Mouse (Mus musculus): ENCODE results near the gene Got1. TPM values are rescaled to one million over a fixed set of nuclear protein-coding genes. Genes with fewer than 3 reads are reported as not detected.

Gene Got1
- total RNA-seq (2021) = 100 to 1,000 TPM; 407 to 417 TPM
- long read RNA-seq, experiment 1, transcript Got1-201 (9 exons, 2,058 nt) = major isoform, 468 of 499 reads
- long read RNA-seq, experiment 1, partial matches to known transcripts = 20 of 499 reads
- long read RNA-seq, experiment 1, other reads (novel, unspliced or antisense) = 10 of 499 reads
- long read RNA-seq, experiment 2, transcript Got1-201 (9 exons, 2,058 nt) = major isoform, 380 of 422 reads
- long read RNA-seq, experiment 2, partial matches to known transcripts = 20 of 422 reads
- long read RNA-seq, experiment 2, other reads (novel, unspliced or antisense) = 20 of 422 reads

DNA sequence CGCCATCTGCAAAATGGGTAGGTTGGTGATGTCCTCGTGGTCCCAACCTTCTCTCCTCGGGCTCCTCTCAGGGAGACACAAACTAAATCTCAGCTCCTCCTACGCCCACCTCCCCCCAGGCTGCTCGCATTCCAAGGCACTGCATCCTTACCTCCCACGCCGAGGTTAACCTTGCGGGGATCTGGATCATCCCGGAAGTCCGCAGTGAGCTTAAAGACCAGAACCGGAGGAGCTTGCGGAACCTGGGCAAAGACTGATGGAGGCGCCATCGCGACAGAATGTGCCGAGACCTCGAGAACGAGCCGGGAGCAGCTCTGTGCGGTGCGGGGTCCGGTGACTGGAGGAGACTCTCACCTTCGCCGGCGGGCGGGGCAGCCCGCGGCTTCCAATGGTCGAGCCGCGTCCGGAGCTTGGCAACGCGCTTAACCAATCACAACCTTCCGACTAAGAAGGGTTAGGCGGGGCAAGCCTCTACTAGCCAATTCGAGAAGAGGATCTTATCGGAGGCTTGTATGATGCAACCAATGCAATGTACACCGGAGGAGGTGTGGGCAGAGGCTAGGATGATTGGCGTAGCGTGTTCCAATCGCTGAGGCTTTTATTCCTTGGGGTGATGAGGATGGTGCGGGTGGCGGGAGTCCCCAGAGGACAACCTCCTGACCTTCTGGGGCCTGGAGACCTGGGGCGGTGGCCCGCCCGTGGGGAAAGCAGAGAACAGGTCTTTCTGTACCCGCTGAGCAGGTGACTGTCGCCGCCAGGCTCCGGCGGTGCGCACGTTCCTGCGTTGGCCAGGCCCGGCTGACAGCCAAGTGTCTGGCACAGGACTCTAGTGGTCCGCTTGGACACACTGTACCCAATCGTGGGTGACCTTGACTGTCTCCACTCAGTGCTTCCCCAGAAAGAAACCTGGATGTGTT lies at the start of gene Got1:
Gene Got1, minus strand, starts transcription at position 419 of the 917 bp plus-strand sequence.
- peak; percentile 92 to 96 for DNase-seq (ENCODE audit: low spot score in 2 of 2)

DNA sequence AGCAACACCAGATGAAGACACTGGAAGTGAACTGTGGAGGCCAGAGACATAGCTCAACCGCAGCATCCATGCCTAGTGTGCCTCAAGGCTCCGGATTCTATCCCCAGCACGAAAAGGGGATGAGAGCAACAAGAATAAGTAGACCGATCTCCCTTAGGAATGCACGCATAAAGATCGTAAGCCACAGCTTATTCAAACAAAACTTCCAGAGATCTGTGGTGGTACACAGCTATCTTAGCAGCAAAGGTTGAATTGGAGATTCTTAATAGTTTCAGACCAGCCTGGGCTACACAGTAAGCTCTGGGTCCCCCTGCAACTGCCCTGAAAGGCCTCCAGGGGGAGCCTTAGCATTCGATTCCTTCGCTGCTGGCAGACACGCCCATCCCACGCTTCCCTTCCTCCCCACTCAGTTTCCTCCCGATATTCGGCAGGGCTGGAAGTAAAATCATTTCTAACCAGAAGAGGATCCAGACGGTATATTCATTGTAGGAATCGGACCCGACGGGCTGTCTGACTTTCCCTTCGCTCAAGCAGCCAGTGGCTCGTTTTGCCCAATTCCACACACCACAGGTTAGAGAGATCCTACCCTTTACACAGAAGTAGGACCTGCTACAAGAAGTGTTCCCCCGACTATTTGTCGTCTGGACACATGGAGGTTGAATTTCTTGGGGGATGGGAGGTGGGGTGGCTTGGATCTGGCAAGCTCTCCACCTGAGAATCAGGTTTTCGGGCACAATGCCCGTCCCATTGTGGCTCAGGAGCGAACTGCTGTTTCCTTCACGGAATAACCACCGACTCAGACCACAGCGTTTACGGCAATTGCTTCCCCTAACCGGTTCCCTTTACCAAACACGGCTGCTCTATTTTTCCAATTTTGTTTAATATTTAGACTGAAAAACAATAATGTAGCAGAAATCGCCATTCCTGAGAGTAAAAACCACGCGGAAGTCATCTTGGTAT lies 46.7 kb upstream of the Got1 start:
- DNase-seq (ENCODE audit: low spot score in 2 of 2) = peak; percentile 58 to 74

DNA sequence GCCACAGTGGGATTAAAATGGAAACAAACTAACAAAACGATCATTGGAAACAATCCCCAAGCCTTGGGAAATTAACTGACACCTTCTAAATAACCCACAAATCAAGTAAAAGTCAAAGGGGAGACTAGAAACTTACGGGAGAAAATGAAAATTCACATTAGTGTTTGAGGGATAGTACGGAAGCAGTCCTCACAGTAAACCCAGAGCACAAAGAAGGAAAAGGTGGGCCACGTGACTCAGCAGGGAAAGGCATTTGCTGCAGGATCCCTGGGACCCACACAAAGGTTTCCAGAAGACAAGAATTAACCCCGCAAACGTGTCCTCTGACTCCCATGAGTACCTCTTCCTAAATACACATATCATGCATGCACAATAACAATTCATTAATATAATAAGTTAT lies 44.7 kb upstream of the Got1 start:
- no peak for DNase-seq (ENCODE audit: low spot score in 2 of 2)

DNA sequence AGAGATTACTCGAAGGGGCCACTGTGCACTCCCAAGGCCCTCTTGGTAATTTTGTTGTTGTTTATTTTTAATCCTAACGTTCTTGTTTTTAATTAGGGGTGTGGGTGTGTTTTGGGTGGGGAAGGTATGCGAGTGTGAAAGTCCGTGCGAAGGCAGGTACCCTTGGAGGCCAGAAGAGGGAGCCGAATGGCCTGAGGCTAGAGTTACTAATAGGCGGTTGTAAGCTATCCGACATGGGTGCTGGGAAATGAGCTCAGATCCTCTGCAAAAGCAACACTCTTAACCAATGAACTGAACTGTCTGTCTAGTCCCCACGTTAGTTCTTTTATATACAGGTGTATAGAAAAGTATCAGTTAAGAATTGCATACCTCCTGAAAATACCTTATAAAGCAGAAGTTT lies 43.9 kb upstream of the Got1 start:
- DNase-seq (ENCODE audit: low spot score in 2 of 2) = no peak

DNA sequence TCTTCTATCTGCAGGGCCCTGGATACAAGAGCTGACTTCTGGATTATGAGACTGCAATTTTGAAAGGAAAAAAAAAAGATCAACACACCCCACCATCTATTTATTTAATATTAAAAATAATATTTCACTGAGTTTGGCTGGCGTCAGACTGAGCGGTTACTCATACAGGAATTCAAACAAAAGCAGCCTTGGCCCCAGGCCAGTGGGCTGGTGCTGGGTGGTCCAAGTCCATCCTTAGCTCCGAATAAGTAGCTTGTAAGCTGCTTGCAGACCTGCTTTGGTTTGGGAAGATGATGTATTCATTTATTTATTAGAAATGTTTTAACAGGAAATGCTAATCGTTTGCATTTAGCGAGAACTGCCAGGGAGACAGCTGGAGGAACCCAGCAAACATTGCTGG lies 38.8 kb upstream of the Got1 start:
- no peak for DNase-seq (ENCODE audit: low spot score in 2 of 2)

DNA sequence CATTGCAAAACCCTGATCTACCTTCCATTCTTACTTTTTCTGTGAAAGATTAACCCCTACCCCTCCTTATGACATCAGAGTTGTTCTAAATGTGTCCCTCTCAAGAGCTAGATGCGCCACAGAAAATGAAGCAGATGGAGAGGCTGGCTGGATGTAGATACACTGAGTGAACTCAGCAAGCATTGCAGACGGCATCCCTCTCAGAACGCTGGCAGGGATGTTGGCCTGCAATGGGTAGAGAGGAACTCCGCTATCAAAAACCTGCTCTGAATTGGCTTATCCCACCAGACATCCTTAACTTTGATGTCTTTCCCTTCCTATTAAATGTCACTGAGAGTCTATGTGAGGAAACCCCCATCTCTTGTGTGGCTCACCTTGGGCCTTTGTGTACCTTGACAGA lies 37.4 kb upstream of the Got1 start:
- DNase-seq (ENCODE audit: low spot score in 2 of 2) = no peak

DNA sequence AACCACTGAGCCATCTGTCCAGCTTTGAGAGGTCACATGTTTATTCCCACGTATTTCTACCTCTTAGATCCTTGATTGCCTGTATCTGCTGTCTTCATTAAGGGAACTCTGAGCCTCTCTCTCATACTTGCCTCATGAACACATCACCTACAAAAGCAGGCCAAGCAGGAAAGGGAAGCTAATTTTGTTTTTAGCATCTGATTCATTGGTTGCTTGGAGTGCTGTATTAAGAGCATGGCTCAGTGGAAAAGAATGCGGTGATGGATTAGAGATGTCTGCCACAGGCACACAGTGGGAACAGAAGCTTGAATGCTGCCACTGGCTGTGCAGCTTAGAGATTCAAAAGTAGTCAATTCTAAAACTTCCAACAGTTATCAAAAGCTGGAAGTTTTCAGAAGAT lies 35.8 kb upstream of the Got1 start:
- no peak for DNase-seq (ENCODE audit: low spot score in 2 of 2)

DNA sequence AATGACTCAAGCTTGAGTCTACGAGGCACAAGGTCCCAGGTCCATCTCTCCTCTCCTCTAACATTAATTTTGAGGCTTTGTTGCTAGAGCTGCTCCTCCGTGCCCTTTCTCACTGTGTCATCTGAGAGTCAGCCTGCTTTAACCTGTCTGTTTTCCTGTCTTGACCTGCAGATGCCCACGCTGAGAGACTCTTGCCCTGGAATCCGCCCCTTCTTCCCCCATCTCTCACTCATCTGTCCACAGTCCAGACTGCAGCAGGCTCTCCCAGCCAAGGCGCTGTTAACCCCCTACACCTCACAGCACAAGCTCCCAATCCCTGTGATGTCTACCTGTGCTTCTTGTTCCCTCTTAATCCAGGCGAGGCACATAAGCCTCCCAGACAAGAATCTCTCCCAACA lies 27.1 kb upstream of the Got1 start:
- DNase-seq (ENCODE audit: low spot score in 2 of 2) = no peak

DNA sequence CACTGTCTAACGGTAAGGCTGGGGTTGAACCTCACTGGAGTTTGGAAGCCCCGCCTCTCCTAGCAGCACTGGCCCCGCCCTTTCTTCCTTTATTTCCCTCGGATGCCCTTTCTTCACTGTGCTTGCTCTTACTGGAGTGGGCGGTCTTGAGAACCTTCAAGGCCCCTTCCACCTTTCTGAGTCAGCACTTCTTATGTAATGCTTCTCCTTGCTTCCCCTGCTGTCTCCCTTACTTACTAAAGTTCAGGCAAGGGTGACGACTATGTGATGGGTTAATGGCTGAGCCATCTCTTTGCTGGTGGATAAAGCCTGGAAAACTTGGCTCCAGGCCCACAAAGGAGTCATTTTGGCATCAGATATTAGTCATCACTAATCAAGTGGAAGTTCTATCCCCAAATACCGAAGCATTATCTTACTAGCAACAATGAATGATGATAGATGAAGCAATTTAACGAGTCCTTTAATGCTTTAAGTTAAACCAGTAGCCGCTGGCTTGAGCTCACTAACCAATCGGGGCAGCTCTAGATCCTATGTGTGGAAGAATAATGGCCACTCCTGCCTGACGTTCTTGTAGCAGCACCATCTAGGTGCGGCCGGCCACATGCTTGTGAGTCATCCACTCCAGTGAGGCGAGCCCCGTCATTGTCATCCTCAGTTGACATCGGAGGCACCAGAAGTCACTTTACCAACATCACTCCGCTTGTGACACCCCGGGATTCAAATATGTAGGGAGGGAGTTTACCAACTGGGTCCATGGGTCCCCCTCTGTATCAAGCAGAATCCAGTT lies 26.5 kb upstream of the Got1 start:
- DNase-seq (ENCODE audit: low spot score in 2 of 2) = no peak

DNA sequence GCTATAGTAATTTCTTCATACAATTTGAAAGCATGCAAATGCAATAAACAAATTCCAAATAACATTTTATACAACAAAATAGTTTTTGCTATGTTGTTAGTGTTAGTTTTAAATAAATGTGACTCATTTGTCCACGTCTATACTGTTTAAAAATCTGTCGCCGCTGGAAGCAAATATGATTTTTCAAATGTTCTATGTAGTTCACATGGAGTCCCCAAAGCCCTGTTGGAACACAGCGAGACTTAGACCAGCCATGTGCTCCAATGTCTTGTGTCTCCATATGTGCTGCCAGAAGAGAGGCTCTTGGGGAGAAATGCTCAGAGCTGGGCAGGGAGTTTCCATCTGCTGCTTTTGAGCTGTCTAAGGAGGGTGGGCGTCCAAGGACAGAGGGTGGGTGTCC lies 23.7 kb upstream of the Got1 start:
- DNase-seq (ENCODE audit: low spot score in 2 of 2) = no peak

DNA sequence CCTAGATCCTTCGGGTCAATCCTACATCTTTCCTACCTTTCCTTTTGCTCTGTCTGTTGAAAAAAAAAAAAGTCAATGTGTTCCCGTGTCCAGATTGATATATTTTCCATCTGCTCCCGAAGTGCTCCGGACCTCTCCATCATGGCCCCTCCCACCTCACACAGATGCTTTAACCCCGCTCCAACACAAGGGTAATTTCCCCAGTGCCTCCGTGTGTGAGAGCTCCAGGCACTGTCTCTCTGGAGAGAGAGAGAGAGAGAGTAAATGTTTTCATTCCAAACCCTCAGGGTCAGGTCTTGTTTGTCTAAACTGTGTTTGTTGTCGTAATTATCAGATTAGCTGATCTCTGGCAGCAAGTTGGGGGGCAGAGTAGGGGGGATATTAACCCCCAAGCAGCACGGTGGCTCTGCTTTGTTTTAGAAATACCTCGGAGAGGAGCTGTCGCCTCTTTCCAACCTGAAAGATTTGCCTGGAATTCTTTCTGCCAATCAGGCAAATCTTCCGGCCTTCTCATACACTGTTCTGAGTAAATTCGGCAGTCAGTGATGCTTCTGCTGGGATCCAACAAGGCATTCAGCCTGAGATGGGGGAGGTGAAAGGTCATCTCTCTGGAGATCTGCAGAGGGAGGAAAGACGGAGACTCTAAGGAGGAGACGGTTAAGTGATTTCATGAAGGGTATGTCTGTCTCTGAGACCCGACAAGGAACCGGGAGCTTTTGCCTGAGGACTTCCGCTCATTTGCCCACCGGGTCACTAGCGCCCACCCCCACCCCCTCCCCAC lies 22.1 kb upstream of the Got1 start:
- DNase-seq (ENCODE audit: low spot score in 2 of 2) = no peak

DNA sequence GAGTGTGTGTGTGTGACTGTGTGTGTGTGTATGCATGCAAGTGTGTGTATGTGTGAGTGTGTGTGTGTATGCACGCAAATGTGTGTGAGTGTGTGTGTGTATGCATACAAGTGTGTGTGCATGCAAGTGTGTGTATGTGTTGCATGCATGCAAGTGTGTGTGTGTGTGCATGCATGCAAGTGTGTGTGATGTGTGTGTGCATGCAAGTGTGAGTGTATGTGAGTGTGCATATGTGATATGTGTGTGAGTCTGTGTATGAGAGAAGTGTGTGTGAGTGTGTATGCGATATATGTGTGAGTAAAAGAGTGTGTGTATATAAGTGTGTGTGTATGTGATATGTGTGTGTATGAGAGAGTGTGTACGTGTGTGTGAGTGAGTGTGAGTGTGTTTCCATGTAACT lies 11.0 kb upstream of the Got1 start:
- no peak for DNase-seq (ENCODE audit: low spot score in 2 of 2)

DNA sequence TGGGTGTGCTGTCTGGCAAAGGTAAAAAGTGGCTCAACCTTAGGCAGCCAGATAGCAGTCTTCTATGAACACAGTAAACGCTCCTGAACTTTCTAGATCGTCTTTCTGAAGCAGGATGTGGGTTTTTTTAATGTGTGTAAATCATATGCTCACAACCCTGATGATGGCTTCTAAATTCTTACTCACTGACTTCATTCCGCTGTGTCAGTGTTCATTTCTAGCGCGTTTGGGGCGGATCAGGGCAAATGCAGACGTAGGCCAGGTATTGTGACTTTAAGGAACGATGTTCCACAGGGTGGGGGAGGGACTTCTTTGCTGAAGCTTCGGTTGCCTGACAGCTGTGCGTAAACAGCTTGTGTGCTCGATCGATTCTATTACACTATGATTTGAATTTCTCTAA lies 6.5 kb upstream of the Got1 start:
- DNase-seq (ENCODE audit: low spot score in 2 of 2) = no peak

DNA sequence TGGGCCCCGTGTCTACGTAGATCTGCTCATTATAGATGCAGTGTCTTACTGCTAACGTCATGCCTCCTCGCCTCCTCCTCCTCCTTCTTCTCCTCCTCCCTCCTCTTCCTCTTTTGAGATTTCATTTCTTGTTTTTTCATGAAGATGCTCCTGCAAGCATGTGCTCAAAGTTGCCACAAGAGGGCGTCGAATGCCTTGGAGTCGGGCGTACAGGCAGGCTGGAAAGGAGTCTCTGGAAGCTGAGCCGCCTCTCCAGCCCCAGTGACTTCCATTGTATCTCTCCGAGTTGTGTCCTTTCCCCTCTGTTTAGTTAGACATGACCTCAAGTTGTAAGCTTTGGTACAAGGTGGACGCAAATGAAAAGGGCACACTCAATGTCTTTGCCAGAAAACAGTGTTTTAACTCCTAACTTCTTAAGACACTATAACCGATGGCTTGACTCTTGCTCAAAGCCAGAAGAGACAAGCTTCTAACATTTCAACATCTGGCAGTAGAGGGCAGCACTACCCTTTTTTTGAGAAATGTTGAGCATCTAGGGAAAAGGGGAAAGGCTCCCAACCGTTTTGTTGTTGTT lies 5.9 kb upstream of the Got1 start:
- DNase-seq (ENCODE audit: low spot score in 2 of 2) = peak; percentile 71 to 74

DNA sequence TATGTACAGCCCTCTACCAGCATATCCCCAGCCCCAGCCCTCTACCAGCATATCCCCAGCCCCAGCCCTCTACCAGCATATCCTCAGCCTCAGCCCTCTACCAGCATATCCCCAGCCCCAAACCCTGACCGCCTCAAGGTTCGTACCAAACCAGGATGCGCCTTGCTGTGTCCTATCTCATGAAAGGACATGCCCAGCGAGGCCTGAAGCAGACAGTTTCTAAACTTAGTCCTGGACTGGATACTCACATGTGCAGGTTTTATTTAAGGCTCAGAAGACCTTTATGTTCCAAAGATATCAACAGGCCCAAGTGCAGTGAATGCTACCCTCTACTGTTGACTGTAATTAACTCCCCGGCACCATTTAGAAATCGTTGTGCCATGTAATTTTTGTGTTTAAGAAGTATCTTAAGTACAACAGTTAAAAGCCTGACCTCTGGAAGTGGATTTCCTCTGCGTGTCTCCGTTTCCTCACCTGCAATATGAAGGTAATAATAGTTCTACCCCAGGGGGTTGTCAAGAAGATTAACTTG lies 3.7 kb upstream of the Got1 start:
- DNase-seq (ENCODE audit: low spot score in 2 of 2) = no peak

DNA sequence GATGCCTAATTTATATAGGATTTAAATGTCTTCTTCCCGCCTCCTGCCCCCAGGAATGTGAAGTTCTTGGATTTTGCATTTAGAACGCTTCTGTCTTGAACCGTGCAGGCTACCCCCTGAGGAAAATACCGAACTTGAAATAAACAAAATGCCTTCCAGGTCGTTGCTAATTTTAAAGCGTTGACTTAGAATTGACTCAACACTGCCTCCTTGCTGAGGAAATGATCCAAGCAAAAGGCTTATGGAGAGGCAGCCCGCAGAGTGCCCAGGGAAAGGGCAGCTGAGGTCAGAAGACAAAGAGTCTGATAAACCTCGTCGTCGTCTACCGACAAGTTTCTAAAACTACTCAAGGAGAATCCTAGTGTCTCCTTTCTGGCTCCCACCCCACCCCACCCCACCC lies 2.7 kb upstream of the Got1 start:
- DNase-seq (ENCODE audit: low spot score in 2 of 2) = no peak

DNA sequence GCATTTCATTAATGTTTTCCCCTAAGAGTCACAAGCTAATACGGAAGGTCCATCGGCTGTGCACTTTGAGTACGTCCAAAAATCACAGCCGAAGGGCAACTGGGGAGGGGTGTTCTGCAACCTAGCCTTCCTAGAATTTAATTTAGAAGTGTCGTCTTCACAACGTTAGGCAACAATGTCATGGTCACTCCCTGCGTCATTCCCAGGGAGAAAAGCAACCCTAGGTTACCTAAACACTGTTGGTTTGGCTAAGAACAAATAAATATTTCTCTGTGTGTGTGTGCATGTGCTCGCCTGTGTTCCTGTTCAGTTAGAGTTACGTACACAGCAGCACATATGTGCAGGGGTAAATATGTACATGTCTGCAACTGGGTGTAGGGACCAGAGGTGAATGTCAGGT lies 1.6 kb upstream of the Got1 start:
- DNase-seq (ENCODE audit: low spot score in 2 of 2) = no peak

DNA sequence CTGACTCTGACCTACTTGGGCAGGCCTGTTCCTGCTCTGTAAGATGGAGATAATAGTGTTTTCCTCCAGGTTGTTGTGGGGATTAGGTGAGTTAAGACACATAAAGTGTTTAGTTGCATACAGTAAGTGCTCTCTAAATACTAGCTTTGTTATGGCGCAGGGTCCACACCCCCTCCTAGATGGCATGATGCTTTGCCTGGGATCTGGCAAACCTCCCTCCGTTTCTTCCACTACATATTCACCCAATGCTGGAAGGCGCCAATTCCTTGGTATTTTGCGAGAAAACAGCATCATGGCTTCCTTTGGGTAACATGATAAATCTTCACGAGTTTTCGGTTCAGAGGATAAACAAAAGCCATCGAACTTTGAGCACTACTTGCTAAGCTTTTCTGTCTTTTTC lies 1.2 kb upstream of the Got1 start:
- no peak for DNase-seq (ENCODE audit: low spot score in 2 of 2)

DNA sequence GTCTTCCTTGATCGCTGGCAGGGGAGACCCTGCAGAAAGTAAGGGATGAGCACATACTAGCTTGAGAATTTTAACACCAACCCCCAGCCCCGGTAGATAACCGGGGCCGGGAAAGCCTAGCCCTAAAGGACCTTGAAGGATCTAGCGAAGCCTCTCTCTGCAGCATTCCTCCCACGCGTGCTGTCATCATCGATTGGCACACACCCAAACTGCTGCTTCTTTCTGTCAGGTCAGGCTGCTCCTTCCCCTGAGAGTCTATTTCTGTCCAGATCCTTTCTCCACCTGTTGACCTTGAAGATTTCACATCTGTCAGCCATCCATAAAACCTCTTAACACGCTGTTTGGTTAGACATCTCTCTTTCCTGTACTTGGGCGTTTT lies 688 bp upstream of the Got1 start:
- DNase-seq (ENCODE audit: low spot score in 2 of 2) = peak in 1 of 2 experiments; percentile 53

Measured in left cerebral cortex, adult 18-20 months (tissue).